In genomic region chr5:134248608-134249244, GRCm38 (mm10) we compare ENCODE assay signal across 32 mouse cellular contexts. TPM values are rescaled to one million over a fixed set of nuclear protein-coding genes. Genes with fewer than 3 reads are reported as not detected.
A peak's percentile ranks its signal among the peaks of the same experiment; 100 is the strongest.
DNase-seq lines count a peak whose midpoint lies in the region; ATAC-seq and TF ChIP-seq lines count a peak whose summit lies in the region.
"Had no signal": no experiment of that assay in that cellular context is flagged by ENCODE, and none has a peak within 500 bp of the region (broad histone marks: within the 10 kb centered on the region; RNA-seq: fewer than 3 reads in every experiment).

No protein-coding gene starts in this region.

- no peaks in the 10 kb centered on the region for H3K79me2 ChIP-seq in C2C12 (ENCODE audit: control insufficient read depth, insufficient read depth)

- H3K79me3 ChIP-seq in C2C12 (ENCODE audit: low read depth): no peaks in the 10 kb centered on the region

- peak overlapping the region; percentile 31; the same call in 1 of the 2 replicates for H3K27ac ChIP-seq in intestine, postnatal 0 days (ENCODE audit: low read depth, low read length)
- H3K27ac ChIP-seq in intestine, embryonic 16.5 days (ENCODE audit: low read length): no peak overlapping the region
- H3K27ac ChIP-seq in midbrain, postnatal 0 days (ENCODE audit: low read depth, low read length): peak overlapping the region; percentile 57
- H3K27ac ChIP-seq: embryonic facial prominence, embryonic 12.5 days; forebrain, embryonic 15.5 days; heart, embryonic 10.5 days; heart, embryonic 15.5 days; hindbrain, embryonic 14.5 days; intestine, embryonic 15.5 days; limb, embryonic 10.5 days; limb, embryonic 15.5 days; liver, embryonic 13.5 days; macrophage; midbrain, embryonic 12.5 days; neural tube, embryonic 13.5 days had no signal

- no peak overlapping the region for H3K4me2 ChIP-seq in intestine, postnatal 0 days (replicated peaks; ENCODE audit: low read depth)
- H3K4me2 ChIP-seq in intestine, embryonic 16.5 days (ENCODE audit: low read depth, low read length): no peak overlapping the region
- H3K4me2 ChIP-seq in midbrain, postnatal 0 days (ENCODE audit: low read depth, low read length, poor library complexity, severe bottlenecking): no peak overlapping the region
- H3K4me2 ChIP-seq: embryonic facial prominence, embryonic 12.5 days; forebrain, embryonic 15.5 days; heart, embryonic 15.5 days; hindbrain, embryonic 14.5 days; intestine, embryonic 15.5 days; limb, embryonic 15.5 days; liver, embryonic 13.5 days; midbrain, embryonic 12.5 days; neural tube, embryonic 13.5 days had no signal

- no peaks in the 10 kb centered on the region for H3K9me3 ChIP-seq in intestine, postnatal 0 days (ENCODE audit: control insufficient read depth)
- H3K9me3 ChIP-seq in intestine, embryonic 16.5 days (ENCODE audit: control insufficient read depth, low read length): no peaks in the 10 kb centered on the region
- no peaks in the 10 kb centered on the region for H3K9me3 ChIP-seq in midbrain, postnatal 0 days (ENCODE audit: low read length)
- H3K9me3 ChIP-seq: embryonic facial prominence, embryonic 12.5 days; forebrain, embryonic 15.5 days; heart, embryonic 10.5 days; heart, embryonic 15.5 days; intestine, embryonic 15.5 days; limb, embryonic 10.5 days; limb, embryonic 15.5 days; liver, embryonic 13.5 days; midbrain, embryonic 12.5 days; neural tube, embryonic 13.5 days had no signal

- H3K27me3 ChIP-seq in intestine, postnatal 0 days (replicated peaks; ENCODE audit: control insufficient read depth, insufficient read depth, low read length): no peaks in the 10 kb centered on the region
- no peaks in the 10 kb centered on the region for H3K27me3 ChIP-seq in intestine, embryonic 16.5 days (replicated peaks; ENCODE audit: control insufficient read depth, insufficient read depth, low read length)
- H3K27me3 ChIP-seq in C2C12 (ENCODE audit: control insufficient read depth, insufficient read depth, insufficient read length): no peaks in the 10 kb centered on the region
- H3K27me3 ChIP-seq in midbrain, postnatal 0 days (ENCODE audit: insufficient read depth, low read length): no peaks in the 10 kb centered on the region
- H3K27me3 ChIP-seq: CH12.LX; embryonic facial prominence, embryonic 12.5 days; forebrain, embryonic 15.5 days; heart, embryonic 15.5 days; intestine, embryonic 15.5 days; limb, embryonic 15.5 days; liver, embryonic 13.5 days; midbrain, embryonic 12.5 days; neural tube, embryonic 13.5 days; Patski had no signal

- no peak for TF ChIP-seq CTCF in intestine, postnatal 0 days (IDR thresholded peaks at IDR 0.05; ENCODE audit: low read depth)
- no peak for TF ChIP-seq CTCF in C2C12 (IDR thresholded peaks at IDR 0.05; ENCODE audit: control insufficient read depth, insufficient read depth, insufficient read length)
- TF ChIP-seq CTCF in midbrain, postnatal 0 days (IDR thresholded peaks at IDR 0.05): no peak

- ATAC-seq in frontal cortex, adult (ENCODE audit: low TSS enrichment): peak; percentile 13; the same call in 1 of the 2 replicates
- ATAC-seq in intestine, postnatal 0 days: no peak
- ATAC-seq in intestine, embryonic 16.5 days: no peak
- peak; percentile 31; the same call in 1 of the 2 replicates for ATAC-seq in midbrain, postnatal 0 days (ENCODE audit: low FRiP score)
- ATAC-seq: forebrain, embryonic 15.5 days; intestine, embryonic 15.5 days; lung, postnatal 0 days had no signal

- WGBS in intestine, postnatal 0 days: 93% methylated on average over 14 of the region's 14 CpGs
- WGBS in intestine, embryonic 16.5 days: 91% methylated on average over 14 of the region's 14 CpGs
- WGBS in midbrain, postnatal 0 days: 80% methylated on average over 14 of the region's 14 CpGs

- no peak for DNase-seq in frontal cortex, adult 2 months (ENCODE audit: extremely low spot score in 1 of 2, low spot score in 1 of 2)
- DNase-seq in midbrain, postnatal 0 days (ENCODE audit: low spot score): peak; percentile 34
- no peak for DNase-seq in urinary bladder, postnatal 10 days (ENCODE audit: low spot score)
- no peak for DNase-seq in right cerebral cortex, adult 18-20 months
- DNase-seq: adrenal gland, postnatal 10 days; cerebellum, adult 11 months; cerebellum, adult 9-11 months; embryo, embryonic 11 days; kidney, adult 9 months; kidney, postnatal 10 days; layer of hippocampus, adult 9-11 months; liver, embryonic 13.5 days; lung, adult 18-20 months; right cerebral cortex, postnatal 14 days had no signal

- H3K9ac ChIP-seq in intestine, postnatal 0 days (ENCODE audit: low read depth, low read length): no peak overlapping the region
- H3K9ac ChIP-seq in intestine, embryonic 16.5 days (ENCODE audit: low read depth, low read length): no peak overlapping the region
- H3K9ac ChIP-seq in midbrain, postnatal 0 days (replicated peaks; ENCODE audit: low read length, poor library complexity, severe bottlenecking): no peak overlapping the region
- H3K9ac ChIP-seq: embryonic facial prominence, embryonic 12.5 days; forebrain, embryonic 15.5 days; heart, embryonic 15.5 days; hindbrain, embryonic 14.5 days; intestine, embryonic 15.5 days; limb, embryonic 15.5 days; liver, embryonic 13.5 days; midbrain, embryonic 12.5 days; neural tube, embryonic 13.5 days had no signal

- no peaks in the 10 kb centered on the region for H3K4me1 ChIP-seq in intestine, postnatal 0 days (replicated peaks; ENCODE audit: control insufficient read depth, insufficient read depth, low read length)
- H3K4me1 ChIP-seq in intestine, embryonic 16.5 days (ENCODE audit: control insufficient read depth, insufficient read depth, low read length): no peaks in the 10 kb centered on the region
- no peaks in the 10 kb centered on the region for H3K4me1 ChIP-seq in midbrain, postnatal 0 days (ENCODE audit: insufficient read depth, low read length)
- H3K4me1 ChIP-seq: embryonic facial prominence, embryonic 12.5 days; forebrain, embryonic 15.5 days; heart, embryonic 10.5 days; heart, embryonic 15.5 days; intestine, embryonic 15.5 days; limb, embryonic 10.5 days; limb, embryonic 15.5 days; liver, embryonic 13.5 days; midbrain, embryonic 12.5 days; neural tube, embryonic 13.5 days had no signal

- H3ac ChIP-seq in C2C12 (ENCODE audit: control insufficient read depth, insufficient read length, low read depth): no peak overlapping the region

- no peak overlapping the region for H3K4me3 ChIP-seq in intestine, postnatal 0 days (ENCODE audit: low read depth, low read length)
- no peak overlapping the region for H3K4me3 ChIP-seq in intestine, embryonic 16.5 days (ENCODE audit: low read length)
- no peak overlapping the region for H3K4me3 ChIP-seq in C2C12 (ENCODE audit: insufficient read depth, poor library complexity, severe bottlenecking)
- no peak overlapping the region for H3K4me3 ChIP-seq in midbrain, postnatal 0 days (ENCODE audit: low read depth, low read length)
- H3K4me3 ChIP-seq: embryonic facial prominence, embryonic 12.5 days; forebrain, embryonic 15.5 days; heart, embryonic 10.5 days; heart, embryonic 15.5 days; intestine, embryonic 15.5 days; limb, embryonic 10.5 days; limb, embryonic 15.5 days; liver, embryonic 13.5 days; midbrain, embryonic 12.5 days; neural tube, embryonic 13.5 days had no signal

- H3K36me3 ChIP-seq in intestine, postnatal 0 days (ENCODE audit: control insufficient read depth, insufficient read depth): peaks cover 98% of the 10 kb centered on the region
- H3K36me3 ChIP-seq in intestine, embryonic 16.5 days (ENCODE audit: control insufficient read depth, insufficient read depth, low read length): peaks cover 61% of the 10 kb centered on the region
- peaks cover 80% of the 10 kb centered on the region for H3K36me3 ChIP-seq in C2C12 (ENCODE audit: control insufficient read depth, insufficient read depth)
- H3K36me3 ChIP-seq in midbrain, postnatal 0 days (ENCODE audit: insufficient read depth, low read length): peaks cover 94% of the 10 kb centered on the region

TF ChIP-seq in C2C12, 6 proteins besides CTCF, POLR2A, EP300 and RAD21:
- TF ChIP-seq FOSL1 (IDR thresholded peaks at IDR 0.05; ENCODE audit: insufficient read depth, low read length, poor library complexity, severe bottlenecking) (no peak), USF1 (IDR thresholded peaks at IDR 0.05; ENCODE audit: low read depth) (no peak), MAX (IDR thresholded peaks at IDR 0.05) (peak; percentile 32)

RNA-seq across cellular contexts. Expression of gene Ncf1, which starts 19.3 kb away (rescaled TPM):
- 6.6 and 8.6 TPM in 2 replicates for polyA plus RNA-seq in frontal cortex, adult 2 months (2012; rRNA removed)
- 2.1 TPM in 2 replicates for polyA plus RNA-seq in intestine, postnatal 0 days (2015; fragmentation: Nextera tagmentation; extraction: Ambion mirVana)
- 5.7 and 6.6 TPM in 2 replicates for polyA plus RNA-seq in intestine, embryonic 16.5 days (2015; fragmentation: Nextera tagmentation; extraction: Ambion mirVana)
- 0.01 TPM for polyA plus RNA-seq in C2C12 (2012; fragmentation: generic; extraction: Trizol)
- total RNA-seq in midbrain, postnatal 0 days (2014; rRNA removed): 4.3 and 9.2 TPM in 2 replicates
- 2.1 and 2.2 TPM in 2 replicates for polyA plus RNA-seq in midbrain, postnatal 0 days (2015; fragmentation: Nextera tagmentation; extraction: Ambion mirVana)

Comparison
In these comparisons a context has a peak if more than half of its experiments do, and no peak if none do; other contexts are left out.
1. ATAC-seq: peak in frontal cortex, adult (single experiment) and midbrain, postnatal 0 days (single experiment); none in intestine, postnatal 0 days (single experiment) and intestine, embryonic 16.5 days (single experiment).